ENCODE assay signal across 8 mouse cellular contexts in genomic region chr6:134863146-134863545, GRCm38 (mm10). TPM values are rescaled to one million over a fixed set of nuclear protein-coding genes. Genes with fewer than 3 reads are reported as not detected.
DNase-seq lines count a peak whose midpoint lies in the region; ATAC-seq lines count a peak whose summit lies in the region.

No protein-coding gene starts in this region.

- ATAC-seq in CD4-positive, CD25-positive, alpha-beta regulatory T cell, adult 4 months: peak; percentile 88
- ATAC-seq in heart, embryonic 14.5 days (ENCODE audit: insufficient number of reproducible peaks, insufficient read depth, low FRiP score, low read depth): no peak
- ATAC-seq in liver, embryonic 11.5 days (replicated peaks; ENCODE audit: low FRiP score): peak; percentile 41

- peak overlapping the region; percentile 39 for H3K4me3 ChIP-seq in forebrain, embryonic 10.5 days
- 0 out of 4 replicates have a peak overlapping the region, but pooled peaks of 1 of the 2 experiments have one; percentile 5 for H3K4me3 ChIP-seq in heart, embryonic 14.5 days (ENCODE audit: control insufficient read depth in 1 of 2, insufficient read depth in 1 of 2, low read depth in 1 of 2, low read length in 2 of 2)
- H3K4me3 ChIP-seq in liver, embryonic 11.5 days (ENCODE audit: low read depth, low read length): no peak overlapping the region

- peak overlapping the region; percentile 23; the same call in 1 of the 2 replicates for H3K9ac ChIP-seq in heart, embryonic 14.5 days (ENCODE audit: low read length)
- H3K9ac ChIP-seq in liver, embryonic 11.5 days (ENCODE audit: low read depth, low read length): no peak overlapping the region

- peak overlapping the region; percentile 82 for H3K27ac ChIP-seq in forebrain, embryonic 10.5 days
- no peak overlapping the region for H3K27ac ChIP-seq in heart, embryonic 14.5 days (replicated peaks in 1 of 2; ENCODE audit: control insufficient read depth in 1 of 2, insufficient read depth in 1 of 2, low read depth in 2 of 2, low read length in 2 of 2)
- H3K27ac ChIP-seq in liver, embryonic 11.5 days (ENCODE audit: low read depth, low read length): no peak overlapping the region

- peaks cover 21% of the 10 kb centered on the region for H3K36me3 ChIP-seq in forebrain, embryonic 10.5 days (replicated peaks)
- no peaks in the 10 kb centered on the region for H3K36me3 ChIP-seq in heart, embryonic 14.5 days (ENCODE audit: control insufficient read depth, insufficient read depth, low read length)
- no peaks in the 10 kb centered on the region for H3K36me3 ChIP-seq in liver, embryonic 11.5 days (ENCODE audit: control insufficient read depth, insufficient read depth, low read length)
- no peaks in the 10 kb centered on the region for H3K36me3 ChIP-seq in splenic B cell, adult 2 months (ENCODE audit: control insufficient read depth, insufficient read depth, low read length, poor library complexity, severe bottlenecking)

- peak overlapping the region; percentile 55 for H3K4me2 ChIP-seq in heart, embryonic 14.5 days (ENCODE audit: low read length)
- peak overlapping the region; percentile 33 for H3K4me2 ChIP-seq in liver, embryonic 11.5 days

- H3K9me3 ChIP-seq in forebrain, embryonic 10.5 days: no peaks in the 10 kb centered on the region
- H3K9me3 ChIP-seq in heart, embryonic 14.5 days (ENCODE audit: control insufficient read depth, low read length): no peaks in the 10 kb centered on the region
- no peaks in the 10 kb centered on the region for H3K9me3 ChIP-seq in liver, embryonic 11.5 days (ENCODE audit: control insufficient read depth, low read length)

- peaks cover 20% of the 10 kb centered on the region for H3K4me1 ChIP-seq in forebrain, embryonic 10.5 days
- H3K4me1 ChIP-seq in heart, embryonic 14.5 days (ENCODE audit: control insufficient read depth in 2 of 2, insufficient read depth in 2 of 2, low read length in 2 of 2): no peaks in the 10 kb centered on the region; a peak in 1 of 4 replicates
- H3K4me1 ChIP-seq in liver, embryonic 11.5 days (replicated peaks; ENCODE audit: control insufficient read depth, insufficient read depth, low read length): no peaks in the 10 kb centered on the region; the same call in none of the 2 replicates

- DNase-seq in c-Kit-negative CD71-positive TER-119-positive erythroid progenitor cells, embryonic 14.5 days (ENCODE audit: low read depth, low spot score): peak; percentile 55
- DNase-seq in forebrain, embryonic 10.5 days (ENCODE audit: extremely low spot score, low spot score): peak; percentile 97
- DNase-seq in kidney, postnatal 10 days: peak; percentile 98
- peak; percentile 87 for DNase-seq in liver, embryonic 11.5 days (ENCODE audit: low spot score)
- DNase-seq in naive thymus-derived CD4-positive, alpha-beta T cell, adult 2 months (ENCODE audit: low read depth): peak; percentile 93
- DNase-seq in splenic B cell, adult 2 months (ENCODE audit: low read depth, low spot score): peak; percentile 87

- 1% methylated on average over 19 of the region's 19 CpGs for WGBS in forebrain, embryonic 10.5 days
- WGBS in heart, embryonic 14.5 days: 5% methylated on average over 19 of the region's 19 CpGs
- 6% methylated on average over 19 of the region's 19 CpGs for WGBS in liver, embryonic 11.5 days

- no peaks in the 10 kb centered on the region for H3K27me3 ChIP-seq in forebrain, embryonic 10.5 days (ENCODE audit: poor library complexity, severe bottlenecking)
- no peaks in the 10 kb centered on the region for H3K27me3 ChIP-seq in heart, embryonic 14.5 days (ENCODE audit: control insufficient read depth, insufficient read depth, low read length)
- H3K27me3 ChIP-seq in liver, embryonic 11.5 days (replicated peaks; ENCODE audit: control insufficient read depth, insufficient read depth, low read length): no peaks in the 10 kb centered on the region
- no peaks in the 10 kb centered on the region for H3K27me3 ChIP-seq in splenic B cell, adult 2 months (ENCODE audit: control insufficient read depth, insufficient read depth, low read length, poor library complexity, severe bottlenecking)

RNA-seq across cellular contexts. Expression of gene Crebl2, which starts 33.2 kb away (rescaled TPM):
- polyA plus RNA-seq in CD4-positive, CD25-positive, alpha-beta regulatory T cell, adult 4 months (2017; shearing (Covaris generic)): 10 to 100 TPM; 28.9 to 33.5 TPM
- polyA plus RNA-seq in forebrain, embryonic 10.5 days (2016; fragmentation: Nextera tagmentation; extraction: Ambion mirVana): 0.86 and 1.1 TPM in 2 replicates
- 1.6 and 1.8 TPM in 2 replicates for polyA plus RNA-seq in heart, embryonic 14.5 days (2014; fragmentation: Nextera tagmentation; extraction: Ambion mirVana)
- 1.3 and 1.5 TPM in 2 replicates for polyA plus RNA-seq in liver, embryonic 11.5 days (2014; fragmentation: Nextera tagmentation; extraction: Ambion mirVana)

RNA-seq across cellular contexts. Expression of gene Gpr19, which starts 35.2 kb away (rescaled TPM):
- polyA plus RNA-seq in CD4-positive, CD25-positive, alpha-beta regulatory T cell, adult 4 months (2017; shearing (Covaris generic)): 10 to 100 TPM in 1 of 2 experiments, 1 to 10 TPM in 1; 7.7 to 12.1 TPM
- 28.7 and 28.8 TPM in 2 replicates for polyA plus RNA-seq in forebrain, embryonic 10.5 days (2016; fragmentation: Nextera tagmentation; extraction: Ambion mirVana)
- 9.1 TPM in 2 replicates for polyA plus RNA-seq in heart, embryonic 14.5 days (2014; fragmentation: Nextera tagmentation; extraction: Ambion mirVana)
- 6.1 and 9.1 TPM in 2 replicates for polyA plus RNA-seq in liver, embryonic 11.5 days (2014; fragmentation: Nextera tagmentation; extraction: Ambion mirVana)

RNA-seq across cellular contexts. Expression of gene Cdkn1b, which starts 57.1 kb away (rescaled TPM):
- 100 to 1,000 TPM in 1 of 2 experiments, 10 to 100 TPM in 1; 69.7 to 113 TPM for polyA plus RNA-seq in CD4-positive, CD25-positive, alpha-beta regulatory T cell, adult 4 months (2017; shearing (Covaris generic))
- 17.9 and 19.0 TPM in 2 replicates for polyA plus RNA-seq in forebrain, embryonic 10.5 days (2016; fragmentation: Nextera tagmentation; extraction: Ambion mirVana)
- 16.3 and 21.0 TPM in 2 replicates for polyA plus RNA-seq in heart, embryonic 14.5 days (2014; fragmentation: Nextera tagmentation; extraction: Ambion mirVana)
- 8.9 and 9.4 TPM in 2 replicates for polyA plus RNA-seq in liver, embryonic 11.5 days (2014; fragmentation: Nextera tagmentation; extraction: Ambion mirVana)

Comparison
In these comparisons a context has a peak if more than half of its experiments do, and no peak if none do; other contexts are left out.
1. RNA of gene Crebl2, which starts 33.2 kb away (polyA plus RNA-seq): 28.9 to 33.5 TPM in CD4-positive, CD25-positive, alpha-beta regulatory T cell, adult 4 months; 1.6 to 1.8 TPM in heart, embryonic 14.5 days, 1.3 to 1.5 TPM in liver, embryonic 11.5 days and 0.86 to 1.1 TPM in forebrain, embryonic 10.5 days; every median in the first group is over 10 times any median in the second.
2. Peak in every context shown above with its lines, with median percentiles within 50 percentile points of each other: DNase-seq.